Mouse (Mus musculus): ENCODE measurements around the gene Rptor. TPM values are rescaled to one million over a fixed set of nuclear protein-coding genes. Genes with fewer than 3 reads are reported as not detected.

Rptor gene
- polyA plus RNA-seq, 1 experiment from 2014 or later: 4.9 TPM

DNA sequence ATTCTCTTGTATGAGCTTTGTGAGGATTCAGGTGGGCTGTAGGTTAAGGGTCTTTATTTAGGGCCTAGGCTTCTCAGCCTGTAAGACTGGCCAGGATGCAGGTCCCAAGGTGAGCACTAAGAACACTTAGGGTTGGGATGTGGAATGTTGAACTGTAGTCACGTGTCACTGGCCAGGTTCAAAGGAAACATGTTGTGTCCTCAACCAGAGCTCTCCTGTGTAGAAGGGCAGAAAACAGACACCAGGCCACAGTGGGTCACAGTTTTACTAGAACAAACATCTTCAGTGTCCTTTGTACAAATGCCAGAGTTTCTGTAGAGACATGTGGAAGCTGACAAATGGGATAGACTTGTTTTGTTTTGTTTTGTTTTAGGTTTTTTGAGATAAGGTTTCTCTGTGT is 138.7 kb downstream of the Rptor start:
- Histone ChIP-seq H3K27me3 (no peaks in the 10 kb centered on the region), H3K9me3 (replicated peaks) (no peaks in the 10 kb centered on the region), H3K27ac (replicated peaks) (no peak overlapping the region), H3K4me1 (replicated peaks) (0 out of 2 replicates have a peak, but pooled peaks cover 3% of the 10 kb centered on the region), H3K4me2 (no peak overlapping the region), H3K36me3 (replicated peaks) (peaks cover 7% of the 10 kb centered on the region; the same call in 1 of the 2 replicates), H3K4me3 (replicated peaks) (no peak overlapping the region), H3K9ac (no peak overlapping the region)
- WGBS (ENCODE audit: insufficient replicate concordance): 71% methylated on average over 1 of the region's 1 CpGs
- no peak for ATAC-seq (ENCODE audit: insufficient read depth)

DNA sequence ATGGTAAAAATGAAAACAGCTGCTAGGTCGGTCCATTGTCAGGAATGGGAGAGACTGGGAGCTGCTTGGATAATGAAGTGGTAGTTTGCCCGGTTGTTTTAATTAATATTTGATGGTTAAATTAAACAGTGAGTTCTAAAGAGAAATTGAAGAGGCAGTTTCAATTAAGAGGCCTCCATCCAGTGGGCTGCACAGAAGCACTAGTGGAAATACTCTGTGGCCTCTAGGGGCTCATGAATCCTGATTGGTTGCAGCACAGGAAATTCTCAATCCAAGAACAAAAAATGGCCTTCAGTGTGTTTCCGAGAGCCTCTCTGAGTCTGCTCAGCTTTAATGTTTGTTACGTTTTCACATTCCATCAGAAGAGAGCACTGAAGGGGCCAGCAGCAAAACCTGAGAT is 141.7 kb downstream of the Rptor start:
- Histone ChIP-seq H3K27ac (replicated peaks) (no peak overlapping the region), H3K4me1 (replicated peaks) (peaks cover 6% of the 10 kb centered on the region), H3K4me2 (no peak overlapping the region), H3K4me3 (replicated peaks) (no peak overlapping the region), H3K36me3 (replicated peaks) (peaks cover 7% of the 10 kb centered on the region; the same call in 1 of the 2 replicates), H3K27me3 (no peaks in the 10 kb centered on the region), H3K9me3 (replicated peaks) (no peaks in the 10 kb centered on the region), H3K9ac (no peak overlapping the region)
- no peak for ATAC-seq (ENCODE audit: insufficient read depth)
- WGBS (ENCODE audit: insufficient replicate concordance): 84% methylated on average over 4 of the region's 4 CpGs

DNA sequence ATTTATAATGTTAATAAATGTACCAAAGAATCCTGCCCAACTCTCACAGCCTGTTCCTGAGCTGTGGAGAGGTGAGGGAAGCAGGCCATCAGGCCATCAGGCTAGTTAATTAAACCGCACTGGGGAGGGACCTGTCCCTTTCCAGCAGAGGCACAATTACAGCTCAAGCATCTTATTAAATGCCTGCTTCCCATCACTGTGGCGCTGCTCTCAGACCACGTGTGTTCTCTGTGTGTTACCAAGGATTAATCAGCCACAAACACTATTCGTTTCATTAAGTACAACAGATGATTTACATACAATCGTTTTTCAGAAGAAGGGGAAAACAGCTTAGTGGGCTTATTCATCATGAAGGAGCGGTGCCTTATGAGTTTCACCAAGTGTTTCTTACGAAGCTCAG is 142.6 kb downstream of the Rptor start:
- no peak for ATAC-seq (ENCODE audit: insufficient read depth)
- Histone ChIP-seq H3K4me1 (replicated peaks) (peaks cover 6% of the 10 kb centered on the region), H3K27me3 (no peaks in the 10 kb centered on the region), H3K27ac (replicated peaks) (no peak overlapping the region), H3K4me2 (no peak overlapping the region), H3K9ac (no peak overlapping the region), H3K9me3 (replicated peaks) (no peaks in the 10 kb centered on the region), H3K4me3 (replicated peaks) (no peak overlapping the region), H3K36me3 (replicated peaks) (peaks cover 7% of the 10 kb centered on the region; the same call in 1 of the 2 replicates)
- WGBS (ENCODE audit: insufficient replicate concordance): 78% methylated on average over 7 of the region's 7 CpGs

DNA sequence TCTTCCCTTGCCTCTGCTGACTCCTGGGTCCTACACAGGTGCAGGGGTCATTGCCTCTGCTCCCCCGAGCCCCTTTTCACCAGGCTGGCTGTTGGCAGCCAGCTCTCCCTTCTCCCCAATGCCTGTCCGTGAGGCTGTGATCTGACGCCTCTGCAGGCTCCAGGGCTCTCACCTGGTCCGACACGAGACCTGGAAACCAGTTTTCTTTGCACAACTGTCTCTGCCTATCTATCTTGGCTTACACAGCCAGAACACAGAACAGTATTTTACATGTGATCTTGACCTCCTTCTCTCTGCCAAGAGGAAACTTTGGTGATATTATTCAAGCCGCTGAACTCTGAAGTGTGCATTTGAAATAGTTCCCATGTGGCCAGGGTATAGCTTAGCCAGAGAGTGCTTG is 151.8 kb downstream of the Rptor start:
- Histone ChIP-seq H3K4me3 (replicated peaks) (no peak overlapping the region), H3K9ac (no peak overlapping the region), H3K36me3 (replicated peaks) (peaks cover 13% of the 10 kb centered on the region; the same call in 1 of the 2 replicates), H3K27me3 (no peaks in the 10 kb centered on the region), H3K4me1 (replicated peaks) (no peaks in the 10 kb centered on the region), H3K27ac (replicated peaks) (no peak overlapping the region), H3K4me2 (no peak overlapping the region), H3K9me3 (replicated peaks) (no peaks in the 10 kb centered on the region)
- 78% methylated on average over 6 of the region's 6 CpGs for WGBS (ENCODE audit: insufficient replicate concordance)
- no peak for ATAC-seq (ENCODE audit: insufficient read depth)

DNA sequence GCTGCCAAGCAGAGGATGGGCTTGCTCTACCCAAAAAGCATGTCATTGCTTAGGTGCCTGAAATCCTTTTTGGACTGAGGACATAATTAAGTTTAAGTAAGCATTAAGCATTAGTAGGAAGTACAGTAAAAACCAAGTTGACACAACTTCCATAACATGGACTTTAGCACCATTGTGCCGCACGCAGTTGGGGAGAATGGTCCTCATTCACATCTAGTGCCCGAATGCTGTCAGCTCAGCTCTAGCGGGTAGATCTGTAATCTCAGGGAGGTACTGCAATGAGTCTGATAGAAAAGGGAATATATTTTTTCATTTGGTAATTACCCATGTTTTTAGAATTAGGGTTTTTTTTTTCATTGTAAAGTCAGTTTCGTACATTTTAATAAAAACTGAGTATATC is 155.5 kb downstream of the Rptor start:
- H3K9me3 ChIP-seq (replicated peaks): no peaks in the 10 kb centered on the region
- WGBS (ENCODE audit: insufficient replicate concordance): 85% methylated on average over 5 of the region's 5 CpGs
- H3K27me3 ChIP-seq: no peaks in the 10 kb centered on the region
- H3K4me2 ChIP-seq: no peak overlapping the region
- no peaks in the 10 kb centered on the region for H3K4me1 ChIP-seq (replicated peaks)
- ATAC-seq (ENCODE audit: insufficient read depth): no peak
- H3K9ac ChIP-seq: no peak overlapping the region
- no peak overlapping the region for H3K4me3 ChIP-seq (replicated peaks)
- peaks cover 15% of the 10 kb centered on the region; the same call in 1 of the 2 replicates for H3K36me3 ChIP-seq (replicated peaks)
- H3K27ac ChIP-seq (replicated peaks): no peak overlapping the region

DNA sequence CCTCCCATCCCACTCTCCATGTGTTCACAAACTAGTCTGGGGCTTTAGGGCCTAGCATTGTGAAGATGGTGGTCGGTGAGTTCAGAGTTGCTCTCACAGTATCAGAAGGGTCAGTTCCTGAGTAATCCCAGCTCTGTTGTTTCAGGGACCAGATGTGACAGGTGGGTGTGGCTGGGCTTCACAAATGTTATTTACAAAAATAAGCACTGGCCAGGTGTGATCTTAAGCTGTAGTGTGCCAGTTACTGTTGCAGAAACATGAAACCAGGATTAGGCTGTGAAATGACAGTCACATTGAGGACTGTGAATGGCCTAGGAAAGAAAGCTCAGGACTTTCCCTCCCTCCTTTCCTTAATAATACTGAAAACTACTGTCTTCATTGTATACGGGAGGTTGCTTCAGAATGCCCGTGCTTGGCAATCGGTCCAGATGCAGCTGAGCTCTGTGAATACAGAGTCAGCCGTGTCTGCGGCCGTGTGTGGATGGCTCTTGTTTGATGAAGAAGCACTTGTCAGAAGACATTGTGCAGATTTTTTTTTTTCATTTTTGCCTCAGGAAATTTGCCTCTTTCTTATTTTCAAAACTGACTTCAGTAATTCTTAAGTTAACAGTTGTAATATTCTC is 156.1 kb downstream of the Rptor start:
- no peak for ATAC-seq (ENCODE audit: insufficient read depth)
- Histone ChIP-seq H3K27me3 (no peaks in the 10 kb centered on the region), H3K9ac (no peak overlapping the region), H3K4me1 (replicated peaks) (no peaks in the 10 kb centered on the region), H3K4me2 (no peak overlapping the region), H3K4me3 (replicated peaks) (no peak overlapping the region), H3K9me3 (replicated peaks) (no peaks in the 10 kb centered on the region), H3K27ac (replicated peaks) (no peak overlapping the region), H3K36me3 (replicated peaks) (peaks cover 15% of the 10 kb centered on the region; the same call in 1 of the 2 replicates)
- 79% methylated on average over 7 of the region's 7 CpGs for WGBS (ENCODE audit: insufficient replicate concordance)

DNA sequence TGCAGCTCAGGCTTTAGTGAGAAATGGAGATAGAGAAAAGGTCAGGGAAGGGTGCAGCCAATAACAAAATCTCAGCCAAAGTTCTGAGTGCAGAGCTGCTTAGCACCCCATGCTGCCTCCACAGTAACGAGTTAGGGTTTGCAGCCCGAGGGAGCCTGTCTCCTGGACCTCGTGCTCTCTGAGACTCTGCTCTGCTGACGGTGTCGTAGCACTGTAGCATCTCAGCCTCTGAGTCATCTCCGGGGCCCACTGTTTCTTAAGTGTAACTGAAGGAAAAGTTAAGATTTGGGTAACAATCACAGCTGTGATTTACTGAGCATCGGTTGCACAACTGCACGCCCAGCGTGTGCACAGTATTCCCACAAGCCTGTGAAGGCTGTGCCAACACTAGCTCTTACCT is 160.2 kb downstream of the Rptor start:
- WGBS (ENCODE audit: insufficient replicate concordance): 77% methylated on average over 9 of the region's 9 CpGs
- no peak for ATAC-seq (ENCODE audit: insufficient read depth)
- Histone ChIP-seq H3K36me3 (replicated peaks) (0 out of 2 replicates have a peak, but pooled peaks cover 3% of the 10 kb centered on the region), H3K4me3 (replicated peaks) (no peak overlapping the region), H3K4me2 (no peak overlapping the region), H3K9ac (no peak overlapping the region), H3K9me3 (replicated peaks) (no peaks in the 10 kb centered on the region), H3K27ac (replicated peaks) (no peak overlapping the region), H3K4me1 (replicated peaks) (no peaks in the 10 kb centered on the region), H3K27me3 (no peaks in the 10 kb centered on the region)

DNA sequence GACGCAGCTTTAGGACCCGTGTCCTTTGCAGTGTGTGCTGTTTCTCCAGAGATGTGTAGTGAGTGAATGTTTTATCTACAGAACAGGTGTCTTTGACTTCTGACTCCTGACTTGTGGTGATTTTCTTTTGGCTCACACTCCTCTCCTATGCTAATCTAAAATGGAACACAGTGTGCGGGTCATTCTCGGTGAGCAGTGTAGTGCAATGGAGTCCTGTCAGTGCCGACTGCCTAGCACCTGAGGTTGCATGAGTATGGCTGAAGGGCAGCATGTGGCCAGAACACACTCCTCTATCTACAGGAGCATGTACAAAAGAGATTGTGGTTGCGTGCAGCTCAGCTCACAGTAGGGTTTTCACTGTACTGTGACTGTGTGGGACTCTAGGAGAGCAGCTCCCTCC is 163.3 kb downstream of the Rptor start:
- no peak overlapping the region for H3K27ac ChIP-seq (replicated peaks)
- H3K9ac ChIP-seq: no peak overlapping the region
- no peak overlapping the region for H3K4me2 ChIP-seq
- H3K4me3 ChIP-seq (replicated peaks): no peak overlapping the region
- H3K9me3 ChIP-seq (replicated peaks): no peaks in the 10 kb centered on the region
- 82% methylated on average over 6 of the region's 6 CpGs for WGBS (ENCODE audit: insufficient replicate concordance)
- H3K36me3 ChIP-seq (replicated peaks): 0 out of 2 replicates have a peak, but pooled peaks cover under 1% of the 10 kb centered on the region
- H3K4me1 ChIP-seq (replicated peaks): peaks cover 6% of the 10 kb centered on the region; the same call in 1 of the 2 replicates
- no peak for ATAC-seq (ENCODE audit: insufficient read depth)
- no peaks in the 10 kb centered on the region for H3K27me3 ChIP-seq

DNA sequence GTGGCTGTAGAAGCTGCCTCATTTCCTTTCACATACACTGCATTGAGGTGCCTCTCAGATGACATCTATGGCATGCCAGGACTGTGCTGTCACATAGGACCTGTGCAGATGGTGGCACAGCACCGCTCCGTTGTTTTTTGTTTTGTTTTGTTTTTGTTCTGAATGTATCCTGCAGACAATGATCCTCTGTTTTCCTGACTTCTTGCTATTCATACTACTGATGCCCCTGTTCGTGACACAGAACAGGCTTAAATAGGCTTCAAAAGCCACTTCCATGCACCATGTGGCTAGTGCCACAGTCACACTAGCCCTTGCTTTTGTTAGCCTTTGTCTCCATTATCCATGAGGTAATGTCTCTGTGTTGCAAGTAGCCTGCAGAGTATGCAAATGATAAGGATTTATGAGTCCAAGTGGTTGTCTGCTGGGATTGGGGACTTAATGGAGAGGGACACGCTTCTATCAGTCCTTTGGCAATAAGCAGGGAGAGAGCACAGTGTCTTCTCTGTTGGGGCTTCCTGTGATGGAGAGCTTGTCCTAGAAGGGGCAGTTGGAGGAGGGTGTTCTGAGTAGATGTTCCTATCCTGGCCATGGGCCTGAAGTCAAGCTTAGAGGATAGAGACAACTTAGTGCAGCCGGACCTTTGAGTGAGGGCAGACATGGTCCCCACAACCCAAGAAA is 164.2 kb downstream of the Rptor start:
- no peak for ATAC-seq (ENCODE audit: insufficient read depth)
- no peaks in the 10 kb centered on the region for H3K27me3 ChIP-seq
- peaks cover 6% of the 10 kb centered on the region; the same call in 1 of the 2 replicates for H3K36me3 ChIP-seq (replicated peaks)
- no peaks in the 10 kb centered on the region for H3K9me3 ChIP-seq (replicated peaks)
- no peak overlapping the region for H3K4me3 ChIP-seq (replicated peaks)
- H3K4me2 ChIP-seq: no peak overlapping the region
- peaks cover 9% of the 10 kb centered on the region; the same call in 1 of the 2 replicates for H3K4me1 ChIP-seq (replicated peaks)
- 82% methylated on average over 5 of the region's 5 CpGs for WGBS (ENCODE audit: insufficient replicate concordance)
- no peak overlapping the region for H3K27ac ChIP-seq (replicated peaks)
- no peak overlapping the region for H3K9ac ChIP-seq

DNA sequence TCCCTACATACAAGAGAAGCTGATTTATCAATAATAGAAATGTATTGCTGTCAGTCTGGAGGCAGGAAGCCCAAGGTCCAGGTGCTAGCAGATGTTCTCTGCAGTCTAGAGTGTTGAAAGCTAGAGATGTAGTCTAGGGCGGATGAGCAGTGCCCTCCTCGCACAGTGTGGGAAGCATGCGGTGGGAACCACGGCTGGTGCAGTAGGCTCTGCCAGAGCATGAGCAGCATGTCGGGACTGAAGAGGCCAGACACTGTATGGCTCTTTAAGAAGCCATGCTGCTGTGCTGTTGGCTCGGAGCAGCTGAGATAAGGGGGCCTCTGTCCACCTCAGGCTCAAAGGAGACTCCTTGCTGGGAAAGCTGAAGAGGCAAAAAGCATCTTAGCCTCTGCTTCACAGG is 164.8 kb downstream of the Rptor start:
- Histone ChIP-seq H3K27me3 (no peaks in the 10 kb centered on the region), H3K4me2 (no peak overlapping the region), H3K36me3 (replicated peaks) (peaks cover 6% of the 10 kb centered on the region; the same call in 1 of the 2 replicates), H3K4me3 (replicated peaks) (no peak overlapping the region), H3K9me3 (replicated peaks) (no peaks in the 10 kb centered on the region), H3K4me1 (replicated peaks) (peaks cover 9% of the 10 kb centered on the region; the same call in 1 of the 2 replicates), H3K9ac (no peak overlapping the region), H3K27ac (replicated peaks) (no peak overlapping the region)
- WGBS (ENCODE audit: insufficient replicate concordance): 66% methylated on average over 6 of the region's 6 CpGs
- no peak for ATAC-seq (ENCODE audit: insufficient read depth)

DNA sequence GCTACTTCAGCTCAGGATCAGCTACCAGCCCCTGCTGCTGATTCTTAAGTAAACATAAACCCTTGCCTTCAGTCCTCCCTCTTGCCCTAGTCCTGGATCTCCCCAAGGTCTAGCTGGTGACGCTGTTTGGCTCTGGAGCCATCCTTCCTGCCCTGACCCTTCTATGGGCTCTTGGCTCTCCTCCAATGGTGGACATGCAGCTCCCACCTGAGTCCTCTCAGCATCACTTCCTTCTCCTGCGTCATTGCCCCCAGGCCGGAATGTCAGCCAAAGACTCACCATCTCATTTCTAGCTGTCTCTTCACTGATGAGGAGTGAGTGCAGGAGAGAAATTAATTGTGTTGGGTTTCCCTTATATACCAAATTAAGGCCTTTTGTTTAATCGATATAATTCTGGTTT is 165.8 kb downstream of the Rptor start:
- 80% methylated on average over 4 of the region's 4 CpGs for whole genome bisulfite sequencing (ENCODE audit: insufficient replicate concordance)
- Histone ChIP-seq H3K27me3 (no peaks in the 10 kb centered on the region), H3K9me3 (replicated peaks) (no peaks in the 10 kb centered on the region), H3K27ac (replicated peaks) (no peak overlapping the region), H3K4me2 (no peak overlapping the region), H3K4me1 (replicated peaks) (peaks cover 9% of the 10 kb centered on the region; the same call in 1 of the 2 replicates), H3K36me3 (replicated peaks) (peaks cover 6% of the 10 kb centered on the region; the same call in 1 of the 2 replicates), H3K4me3 (replicated peaks) (no peak overlapping the region), H3K9ac (no peak overlapping the region)
- ATAC-seq (ENCODE audit: insufficient read depth): no peak
